Mouse (Mus musculus): ENCODE results near the gene Ddx23. TPM values are rescaled to one million over a fixed set of nuclear protein-coding genes. Genes with fewer than 3 reads are reported as not detected.

Ddx23 gene
- polyA plus RNA-seq, 1 experiment: 49.7 TPM

DNA sequence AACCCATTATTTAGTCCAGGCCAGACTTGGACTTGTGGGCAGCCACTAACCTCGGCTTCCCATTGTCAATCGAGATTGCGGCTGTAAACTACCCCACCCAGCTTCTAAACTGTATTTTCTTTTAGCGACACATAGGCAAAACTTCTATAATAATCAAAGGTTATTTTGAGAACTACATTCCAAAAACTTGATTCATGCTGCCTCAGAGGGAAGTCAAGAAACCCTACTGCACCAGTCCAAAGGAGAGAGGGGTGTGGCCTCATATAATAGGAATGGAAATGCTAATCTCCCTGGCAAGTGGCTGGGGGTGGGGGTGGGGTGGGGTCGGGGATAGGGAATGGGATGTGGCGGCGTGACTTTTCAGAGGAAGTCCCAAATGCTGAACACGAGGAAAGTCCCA lies 36.6 kb downstream of the Ddx23 start:
- peaks cover 39% of the 10 kb centered on the region for H3K4me1 ChIP-seq
- H3K36me3 ChIP-seq (replicated peaks; ENCODE audit: low read length): no peaks in the 10 kb centered on the region
- H3K9me3 ChIP-seq: peaks cover 16% of the 10 kb centered on the region
- TF ChIP-seq FLI1 (IDR thresholded peaks at IDR 0.05; ENCODE audit: low read length) (no peak), GATA1 (IDR thresholded peaks at IDR 0.05; ENCODE audit: borderline replicate concordance, low read length) (no peak)
- H3K4me3 ChIP-seq (replicated peaks): no peak overlapping the region
- peaks cover 86% of the 10 kb centered on the region for H3K27me3 ChIP-seq (replicated peaks)

DNA sequence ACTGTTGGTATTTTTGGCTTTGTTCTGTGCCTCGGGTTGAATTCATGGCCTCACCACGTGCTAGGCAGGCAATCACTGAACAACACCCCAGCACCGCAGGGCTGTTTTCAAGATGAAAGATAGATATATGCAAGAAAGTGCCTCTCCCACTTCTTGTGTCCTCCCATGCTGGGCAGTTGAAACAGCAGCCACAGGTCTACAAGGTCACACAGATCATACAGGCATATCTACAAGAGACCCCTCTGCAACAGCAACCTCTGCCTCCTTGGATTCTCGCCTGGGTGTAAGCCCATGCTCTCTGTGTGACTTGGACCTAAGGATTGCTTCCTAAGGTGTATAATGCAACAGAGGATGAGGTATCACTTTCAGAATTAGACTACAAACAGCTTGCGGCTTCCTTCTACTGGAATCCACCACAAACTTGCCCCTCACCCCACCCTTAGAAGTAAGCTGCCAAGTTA lies 39.3 kb downstream of the Ddx23 start:
- H3K36me3 ChIP-seq (replicated peaks; ENCODE audit: low read length): no peaks in the 10 kb centered on the region
- TF ChIP-seq GATA1 (IDR thresholded peaks at IDR 0.05; ENCODE audit: borderline replicate concordance, low read length) (no peak), FLI1 (IDR thresholded peaks at IDR 0.05; ENCODE audit: low read length) (no peak)
- H3K4me1 ChIP-seq: peaks cover 13% of the 10 kb centered on the region
- H3K9me3 ChIP-seq: peaks cover 29% of the 10 kb centered on the region
- H3K4me3 ChIP-seq (replicated peaks): no peak overlapping the region
- H3K27me3 ChIP-seq (replicated peaks): peaks cover 81% of the 10 kb centered on the region

DNA sequence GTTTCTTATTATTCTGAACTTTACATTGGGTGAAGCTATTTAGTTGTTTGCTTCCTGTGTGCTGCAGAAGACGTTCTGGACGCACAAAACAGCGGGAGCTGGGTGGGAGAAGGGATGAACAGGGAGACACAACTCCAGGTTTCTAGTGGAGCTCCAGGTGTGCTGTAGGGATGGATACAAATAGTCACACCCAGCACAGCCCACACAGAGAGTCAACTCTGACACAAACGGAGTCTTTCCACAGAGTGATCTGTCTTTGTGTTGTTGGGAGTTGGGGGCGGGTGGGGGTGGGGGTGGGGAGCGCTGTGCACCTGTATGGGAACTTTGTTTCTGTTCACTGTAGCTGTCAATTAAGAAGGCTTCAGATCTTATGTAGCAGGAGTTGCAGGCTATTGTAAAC lies 40.0 kb downstream of the Ddx23 start:
- Histone ChIP-seq H3K36me3 (replicated peaks; ENCODE audit: low read length) (no peaks in the 10 kb centered on the region), H3K9me3 (peaks cover 28% of the 10 kb centered on the region), H3K4me1 (peaks cover 15% of the 10 kb centered on the region), H3K27me3 (replicated peaks) (peaks cover 79% of the 10 kb centered on the region), H3K4me3 (replicated peaks) (no peak overlapping the region)
- TF ChIP-seq FLI1 (IDR thresholded peaks at IDR 0.05; ENCODE audit: low read length) (no peak), GATA1 (IDR thresholded peaks at IDR 0.05; ENCODE audit: borderline replicate concordance, low read length) (no peak)

GRCm38 (mm10) chr15:98622199-98622598 lies 40.5 kb downstream of the Ddx23 start:
- H3K9me3 ChIP-seq: peaks cover 23% of the 10 kb centered on the region
- H3K4me3 ChIP-seq (replicated peaks): peak overlapping the region; percentile 50
- H3K27me3 ChIP-seq (replicated peaks): peaks cover 78% of the 10 kb centered on the region
- TF ChIP-seq FLI1 (IDR thresholded peaks at IDR 0.05; ENCODE audit: low read length) (no peak), GATA1 (IDR thresholded peaks at IDR 0.05; ENCODE audit: borderline replicate concordance, low read length) (no peak)
- H3K36me3 ChIP-seq (replicated peaks; ENCODE audit: low read length): no peaks in the 10 kb centered on the region
- H3K4me1 ChIP-seq: peaks cover 18% of the 10 kb centered on the region

DNA sequence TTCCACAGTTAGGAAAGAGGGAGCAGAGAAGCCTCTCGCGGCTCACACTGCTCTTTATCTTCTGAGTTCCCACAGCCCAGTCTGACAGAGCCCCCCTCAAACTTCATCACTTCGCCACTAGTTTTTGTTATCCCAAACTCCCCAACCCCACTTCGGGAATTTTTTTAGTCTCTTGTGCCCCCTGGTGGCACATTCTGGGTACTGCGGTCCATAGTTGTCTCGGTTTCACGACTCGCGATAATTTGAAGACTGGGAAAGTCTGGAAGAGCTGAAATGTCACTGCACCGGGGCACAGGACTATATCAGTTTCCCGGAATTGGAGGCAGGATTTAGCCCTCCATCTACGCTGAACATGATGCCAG lies 45.5 kb downstream of the Ddx23 start:
- H3K4me1 ChIP-seq: peaks cover 26% of the 10 kb centered on the region
- peaks cover 58% of the 10 kb centered on the region for H3K27me3 ChIP-seq (replicated peaks)
- H3K4me3 ChIP-seq (replicated peaks): peak overlapping the region; percentile 76
- no peak for TF ChIP-seq FLI1 (IDR thresholded peaks at IDR 0.05; ENCODE audit: low read length)
- TF ChIP-seq GATA1 (IDR thresholded peaks at IDR 0.05; ENCODE audit: borderline replicate concordance, low read length): no peak
- peaks cover 17% of the 10 kb centered on the region for H3K9me3 ChIP-seq
- H3K36me3 ChIP-seq (replicated peaks; ENCODE audit: low read length): no peaks in the 10 kb centered on the region

- H3K27me3 ChIP-seq (replicated peaks): peaks cover 56% of the 10 kb centered on the region
- H3K9me3 ChIP-seq: peaks cover 17% of the 10 kb centered on the region
- peaks cover 26% of the 10 kb centered on the region for H3K4me1 ChIP-seq
- H3K4me3 ChIP-seq (replicated peaks): peak overlapping the region; percentile 76
- H3K36me3 ChIP-seq (replicated peaks; ENCODE audit: low read length): no peaks in the 10 kb centered on the region
- TF ChIP-seq FLI1 (IDR thresholded peaks at IDR 0.05; ENCODE audit: low read length) (no peak), GATA1 (IDR thresholded peaks at IDR 0.05; ENCODE audit: borderline replicate concordance, low read length) (no peak)
Observed at GRCm38 (mm10) chr15:98616362-98617175, 46.1 kb downstream of the Ddx23 start.

GRCm38 (mm10) chr15:98615751-98616150 lies 46.9 kb downstream of the Ddx23 start:
- Histone ChIP-seq H3K36me3 (replicated peaks; ENCODE audit: low read length) (no peaks in the 10 kb centered on the region), H3K4me1 (peaks cover 26% of the 10 kb centered on the region), H3K9me3 (peaks cover 17% of the 10 kb centered on the region), H3K27me3 (replicated peaks) (peaks cover 57% of the 10 kb centered on the region), H3K4me3 (replicated peaks) (no peak overlapping the region)
- no peak for TF ChIP-seq FLI1 (IDR thresholded peaks at IDR 0.05; ENCODE audit: low read length)
- TF ChIP-seq GATA1 (IDR thresholded peaks at IDR 0.05; ENCODE audit: borderline replicate concordance, low read length): no peak

- H3K9me3 ChIP-seq: peaks cover 17% of the 10 kb centered on the region
- H3K4me1 ChIP-seq: peaks cover 31% of the 10 kb centered on the region
- H3K36me3 ChIP-seq (replicated peaks; ENCODE audit: low read length): no peaks in the 10 kb centered on the region
- no peak overlapping the region for H3K4me3 ChIP-seq (replicated peaks)
- H3K27me3 ChIP-seq (replicated peaks): peaks cover 57% of the 10 kb centered on the region
- TF ChIP-seq FLI1 (IDR thresholded peaks at IDR 0.05; ENCODE audit: low read length): no peak
Observed at GRCm38 (mm10) chr15:98614971-98615370, 47.7 kb downstream of the Ddx23 start.

GRCm38 (mm10) chr15:98614551-98614950 lies 48.1 kb downstream of the Ddx23 start:
- TF ChIP-seq GATA1 (IDR thresholded peaks at IDR 0.05; ENCODE audit: borderline replicate concordance, low read length): no peak
- no peak for TF ChIP-seq FLI1 (IDR thresholded peaks at IDR 0.05; ENCODE audit: low read length)
- H3K9me3 ChIP-seq: peaks cover 16% of the 10 kb centered on the region
- no peak overlapping the region for H3K4me3 ChIP-seq (replicated peaks)
- H3K36me3 ChIP-seq (replicated peaks; ENCODE audit: low read length): no peaks in the 10 kb centered on the region
- peaks cover 59% of the 10 kb centered on the region for H3K27me3 ChIP-seq (replicated peaks)
- H3K4me1 ChIP-seq: peaks cover 35% of the 10 kb centered on the region

GRCm38 (mm10) chr15:98612229-98612628 lies 50.5 kb downstream of the Ddx23 start:
- peaks cover 59% of the 10 kb centered on the region for H3K27me3 ChIP-seq (replicated peaks)
- H3K4me1 ChIP-seq: peaks cover 45% of the 10 kb centered on the region
- no peaks in the 10 kb centered on the region for H3K36me3 ChIP-seq (replicated peaks; ENCODE audit: low read length)
- peak overlapping the region; percentile 31 for H3K4me3 ChIP-seq (replicated peaks)
- TF ChIP-seq FLI1 (IDR thresholded peaks at IDR 0.05; ENCODE audit: low read length): no peak
- H3K9me3 ChIP-seq: no peaks in the 10 kb centered on the region

Measured in megakaryocyte, embryonic 14.5 days (primary cell).